In genomic region chr1:58885646-58886045, GRCm38 (mm10) we compare ENCODE assay signal across 14 mouse cellular contexts.
"Had no signal": no experiment of that assay in that cellular context is flagged by ENCODE, and none has a peak within 500 bp of the region (broad histone marks: within the 10 kb centered on the region; RNA-seq: fewer than 3 reads in every experiment).

No protein-coding gene starts in this region.

- DNase-seq: gastrocnemius, adult 2 months; gastrocnemius, postnatal 10 days; gastrocnemius, postnatal 25 days; heart, adult 2 months; heart, postnatal 10 days; heart, postnatal 36 days; kidney, adult 11 months; kidney, adult 2 months; kidney, adult 9 months; kidney, postnatal 14 days; kidney, postnatal 36 days; layer of hippocampus, adult 9-11 months; layer of hippocampus, postnatal 36 days; left cerebral cortex, postnatal 4 days had no signal
